Mouse (Mus musculus) brain, embryonic 14.5 days (tissue): ENCODE measurements around the gene Mthfd2. TPM values are rescaled to one million over a fixed set of nuclear protein-coding genes. Genes with fewer than 3 reads are reported as not detected.

Experiments used
- DNase-seq: peaks from one replicate; pipeline ENCODE4 v3.0.0-alpha.2; 2011; ENCODE audit warnings: low read depth
- CTCF ChIP-seq: fragments of 200-500 bp; IDR thresholded peaks from 2 replicates; pipeline ENCODE4 v1.5.1; 2012; ENCODE audit warnings: inconsistent platforms, mild to moderate bottlenecking, moderate library complexity, borderline replicate concordance; ENCODE audit not compliant: insufficient read depth, insufficient read length; ENCODE audit errors: extremely low read depth
- POLR2A ChIP-seq: fragments of 200-500 bp; IDR thresholded peaks from 2 replicates; pipeline ENCODE4 v1.6.1; 2012; ENCODE audit warnings: mild to moderate bottlenecking, inconsistent platforms, borderline replicate concordance; ENCODE audit not compliant: poor library complexity, insufficient read depth, insufficient read length, severe bottlenecking; ENCODE audit errors: extremely low read depth
- polyA plus RNA-seq: library from polyadenylated mRNA; depleted of rRNA; stranded (reverse); fragments of >200 nt; gene quantifications from 2 replicates; pipeline ENCODE4 v1.2.3, GENCODE M21; 2012

The Mthfd2 gene
- polyA plus RNA-seq, 1 experiment = 19.6 TPM

GRCm38 (mm10) chr6:83323652-83324419, 1.9 kb downstream of the Mthfd2 start:
- no peak for DNase-seq
- TF ChIP-seq POLR2A (no peak), CTCF (no peak)

GRCm38 (mm10) chr6:83322794-83323193, 2.9 kb downstream of the Mthfd2 start:
- TF ChIP-seq CTCF = no peak
- DNase-seq = no peak

GRCm38 (mm10) chr6:83321927-83322326, 3.8 kb downstream of the Mthfd2 start:
- TF ChIP-seq CTCF (no peak), POLR2A (no peak)
- no peak for DNase-seq

GRCm38 (mm10) chr6:83317108-83317741, 8.5 kb downstream of the Mthfd2 start:
- peak; percentile 97 for DNase-seq
- TF ChIP-seq POLR2A (peak; percentile 81), CTCF (peak; percentile 82)

GRCm38 (mm10) chr6:83316022-83316421, 9.7 kb downstream of the Mthfd2 start:
- TF ChIP-seq POLR2A (no peak), CTCF (no peak)

GRCm38 (mm10) chr6:83315293-83315692, 10.4 kb downstream of the Mthfd2 start:
- no peak for TF ChIP-seq CTCF
- no peak for TF ChIP-seq POLR2A
- DNase-seq = no peak

More at GRCm38 (mm10) chr6:83316022-83316421, 9.7 kb downstream of the Mthfd2 start:
- DNase-seq = peak; percentile 65

GRCm38 (mm10) chr6:83312514-83312913, 13.2 kb downstream of the Mthfd2 start:
- TF ChIP-seq CTCF = no peak
- TF ChIP-seq POLR2A = no peak
- DNase-seq = no peak

- TF ChIP-seq POLR2A = no peak
Measured at GRCm38 (mm10) chr6:83312021-83312420, 13.7 kb downstream of the Mthfd2 start.

GRCm38 (mm10) chr6:83311206-83311605, 14.5 kb downstream of the Mthfd2 start:
- TF ChIP-seq POLR2A = no peak
- TF ChIP-seq CTCF = no peak
- no peak for DNase-seq

More at GRCm38 (mm10) chr6:83312021-83312420, 13.7 kb downstream of the Mthfd2 start:
- no peak for DNase-seq

GRCm38 (mm10) chr6:83309017-83309416, 16.7 kb downstream of the Mthfd2 start:
- DNase-seq = no peak
- TF ChIP-seq POLR2A = no peak
- TF ChIP-seq CTCF = no peak

- TF ChIP-seq POLR2A (no peak), CTCF (no peak)
- no peak for DNase-seq
Measured at GRCm38 (mm10) chr6:83302264-83302663, 23.4 kb downstream of the Mthfd2 start.

- DNase-seq = no peak
- no peak for TF ChIP-seq CTCF
- no peak for TF ChIP-seq POLR2A
Measured at GRCm38 (mm10) chr6:83301294-83301693, 24.4 kb downstream of the Mthfd2 start.
